Mouse (Mus musculus) CD8-positive naive resting alpha-beta T cell, adult 2 months (primary cell): ENCODE results near the gene Pde5a.

ENCODE experiments used
- DNase-seq, 2 experiments: peaks; one replicate each; pipeline ENCODE4 v3.0.0; 2022; ENCODE audit warnings: low read depth in 2 of 2, low spot score in 2 of 2

Gene Pde5a

GRCm38 (mm10) chr3:122728852-122729600 is at the start of gene Pde5a:
Pde5a (plus strand) TSS chr3:122728947.
- peak; percentile 43 to 58 for DNase-seq

GRCm38 (mm10) chr3:122680851-122681250 is 47.9 kb upstream of the Pde5a start:
- no peak for DNase-seq

- no peak for DNase-seq
Observed at GRCm38 (mm10) chr3:122682352-122682751, 46.4 kb upstream of the Pde5a start.

GRCm38 (mm10) chr3:122684832-122685231 is 43.9 kb upstream of the Pde5a start:
- DNase-seq = no peak

- DNase-seq = no peak
Observed at GRCm38 (mm10) chr3:122693039-122693438, 35.7 kb upstream of the Pde5a start.

GRCm38 (mm10) chr3:122695870-122696269 is 32.9 kb upstream of the Pde5a start:
- no peak for DNase-seq

GRCm38 (mm10) chr3:122696672-122697071 is 32.1 kb upstream of the Pde5a start:
- DNase-seq = no peak

- DNase-seq = no peak
Observed at GRCm38 (mm10) chr3:122704209-122704608, 24.5 kb upstream of the Pde5a start.

- DNase-seq = no peak
Observed at GRCm38 (mm10) chr3:122705246-122705645, 23.5 kb upstream of the Pde5a start.

GRCm38 (mm10) chr3:122708485-122708884 is 20.3 kb upstream of the Pde5a start:
- DNase-seq = no peak

GRCm38 (mm10) chr3:122710141-122710540 is 18.6 kb upstream of the Pde5a start:
- DNase-seq = no peak

- no peak for DNase-seq
Observed at GRCm38 (mm10) chr3:122718631-122719030, 10.1 kb upstream of the Pde5a start.

- no peak for DNase-seq
Observed at GRCm38 (mm10) chr3:122721522-122721921, 7.2 kb upstream of the Pde5a start.

GRCm38 (mm10) chr3:122729601-122729959 is 833 bp downstream of the Pde5a start:
- no peak for DNase-seq

- DNase-seq = peak; percentile 7 to 38
Observed at GRCm38 (mm10) chr3:122729960-122730740, 1.4 kb downstream of the Pde5a start.

- no peak for DNase-seq
Observed at GRCm38 (mm10) chr3:122730741-122731235, 2.0 kb downstream of the Pde5a start.

- DNase-seq = no peak
Observed at GRCm38 (mm10) chr3:122733806-122734205, 5.1 kb downstream of the Pde5a start.

- no peak for DNase-seq
Observed at GRCm38 (mm10) chr3:122734329-122734728, 5.6 kb downstream of the Pde5a start.

GRCm38 (mm10) chr3:122739460-122739859 is 10.7 kb downstream of the Pde5a start:
- DNase-seq = no peak

GRCm38 (mm10) chr3:122744265-122744664 is 15.5 kb downstream of the Pde5a start:
- DNase-seq = no peak

GRCm38 (mm10) chr3:122747921-122748700 is 19.4 kb downstream of the Pde5a start:
- no peak for DNase-seq
